Mouse (Mus musculus) E14TG2a.4 (cell line): ENCODE measurements at regions not wholly inside any gene's neighbourhood (a gene's known extent, or its start where the extent isn't known, plus 50 kb on each side); places are given as distances from the start of the nearest gene placed in this dataset.

Source experiments
- CTCF ChIP-seq: conservative IDR thresholded peaks from 2 replicates; pipeline ENCODE4 v1.5.1; 2014; ENCODE audit warnings: low read length
- NANOG ChIP-seq: IDR thresholded peaks from 2 replicates; pipeline ENCODE4 v1.6.1; 2014; ENCODE audit warnings: borderline replicate concordance, low read length, mixed read lengths

GRCm38 (mm10) chr13:100899566-100899965, 66.3 kb upstream of the Slc30a5 start:
- TF ChIP-seq CTCF: no peak
- TF ChIP-seq NANOG: no peak
